Mouse (Mus musculus): ENCODE measurements around the gene Ppp1r12b. TPM values are rescaled to one million over a fixed set of nuclear protein-coding genes. Genes with fewer than 3 reads are reported as not detected.

Ppp1r12b gene
- total and polyA plus RNA-seq, 3 experiments = 4.7 to 7.8 TPM; not detected in 1

- Histone ChIP-seq H3K27me3 (ENCODE audit: control insufficient read depth in 1 of 2, insufficient read depth in 2 of 2, low read length in 2 of 2) (no peaks in the 10 kb centered on the region), H3K4me1 (ENCODE audit: control insufficient read depth in 1 of 2, insufficient read depth in 2 of 2, low read length in 2 of 2) (peaks cover 0 to 7% of the 10 kb centered on the region in 2 experiments; a peak in 2 of 4 replicates), H3K9ac (ENCODE audit: control insufficient read depth, low read depth, low read length, poor library complexity, severe bottlenecking) (no peak overlapping the region), H3K9me3 (replicated peaks; ENCODE audit: insufficient read depth, low read length) (no peaks in the 10 kb centered on the region), H3K4me3 (ENCODE audit: control insufficient read depth in 1 of 2, insufficient read depth in 1 of 2, low read depth in 2 of 2, low read length in 2 of 2) (no peak overlapping the region), H3K36me3 (ENCODE audit: control insufficient read depth in 1 of 2, insufficient read depth in 2 of 2, low read length in 2 of 2) (no peaks in the 10 kb centered on the region; a peak in 1 of 4 replicates), H3K27ac (ENCODE audit: control insufficient read depth, low read depth, low read length) (no peak overlapping the region), H3K79me2 (ENCODE audit: control insufficient read depth, insufficient read depth, low read length, poor library complexity) (no peaks in the 10 kb centered on the region)
- peak; percentile 27 for DNase-seq (ENCODE audit: low read depth, low spot score)
- TF ChIP-seq POLR2AphosphoS5 (IDR thresholded peaks at IDR 0.05; ENCODE audit: borderline replicate concordance, low read depth, low read length) (no peak), MAX (IDR thresholded peaks at IDR 0.05; ENCODE audit: low read length) (no peak), TBP (IDR thresholded peaks at IDR 0.05; ENCODE audit: low read depth, low read length) (no peak), USF2 (IDR thresholded peaks at IDR 0.05; ENCODE audit: borderline replicate concordance in 1 of 2, insufficient read depth in 1 of 2, low read depth in 1 of 2, low read length in 2 of 2) (no peak), TAL1 (IDR thresholded peaks at IDR 0.05; ENCODE audit: low read length) (no peak), CHD2 (IDR thresholded peaks at IDR 0.05; ENCODE audit: low read length) (no peak), HCFC1 (IDR thresholded peaks at IDR 0.05; ENCODE audit: low read depth, low read length) (no peak), POLR2AphosphoS2 (IDR thresholded peaks at IDR 0.05; ENCODE audit: low read length) (no peak), MXI1 (IDR thresholded peaks at IDR 0.05; ENCODE audit: low read depth, low read length) (no peak), ZNF384 (IDR thresholded peaks at IDR 0.05; ENCODE audit: low read depth, low read length) (no peak), RAD21 (IDR thresholded peaks at IDR 0.05; ENCODE audit: low read depth, low read length) (no peak), JUND (IDR thresholded peaks at IDR 0.05; ENCODE audit: low read depth, low read length) (no peak), MAZ (IDR thresholded peaks at IDR 0.05; ENCODE audit: low read depth, low read length) (no peak), MAFK (IDR thresholded peaks at IDR 0.05; ENCODE audit: borderline replicate concordance, low read depth, low read length) (no peak), GATA1 (IDR thresholded peaks at IDR 0.05; ENCODE audit: low read depth, low read length) (no peak), NELFE (IDR thresholded peaks at IDR 0.05; ENCODE audit: low read depth, low read length) (no peak)
Observed at GRCm38 (mm10) chr1:134771353-134771752, 184.4 kb downstream of the Ppp1r12b start.

GRCm38 (mm10) chr1:134770312-134770711 lies 185.4 kb downstream of the Ppp1r12b start:
- no peak for TF ChIP-seq KAT2A (conservative IDR thresholded peaks at IDR 0.05; ENCODE audit: low read depth, low read length)
- TF ChIP-seq GATA1 (IDR thresholded peaks at IDR 0.05; ENCODE audit: low read depth, low read length) = no peak
- TF ChIP-seq MYB (IDR thresholded peaks at IDR 0.05; ENCODE audit: low read depth, low read length) = no peak
- TF ChIP-seq SMC3 (IDR thresholded peaks at IDR 0.05; ENCODE audit: low read depth, low read length) = no peak
- no peak for TF ChIP-seq USF2 (IDR thresholded peaks at IDR 0.05; ENCODE audit: borderline replicate concordance in 1 of 2, insufficient read depth in 1 of 2, low read depth in 1 of 2, low read length in 2 of 2)
- no peak for TF ChIP-seq GABPA (IDR thresholded peaks at IDR 0.05; ENCODE audit: low read depth, low read length)
- no peak for TF ChIP-seq POLR2AphosphoS2 (IDR thresholded peaks at IDR 0.05; ENCODE audit: low read length)
- no peak for TF ChIP-seq POLR2AphosphoS5 (IDR thresholded peaks at IDR 0.05; ENCODE audit: borderline replicate concordance, low read depth, low read length)
- TF ChIP-seq ZC3H11A (IDR thresholded peaks at IDR 0.05; ENCODE audit: low read depth, low read length) = no peak
- no peak for TF ChIP-seq RCOR1 (IDR thresholded peaks at IDR 0.05; ENCODE audit: low read depth, low read length)
- no peak for TF ChIP-seq HCFC1 (IDR thresholded peaks at IDR 0.05; ENCODE audit: low read depth, low read length)
- TF ChIP-seq ELF1 (IDR thresholded peaks at IDR 0.05; ENCODE audit: low read depth, low read length) = no peak
- no peak for TF ChIP-seq USF1 (IDR thresholded peaks at IDR 0.05; ENCODE audit: low read depth, low read length)
- Histone ChIP-seq H3K4me1 (ENCODE audit: control insufficient read depth in 1 of 2, insufficient read depth in 2 of 2, low read length in 2 of 2) (peaks cover 0 to 7% of the 10 kb centered on the region in 2 experiments; a peak in 2 of 4 replicates), H3K9me3 (replicated peaks; ENCODE audit: insufficient read depth, low read length) (no peaks in the 10 kb centered on the region), H3K36me3 (ENCODE audit: control insufficient read depth in 1 of 2, insufficient read depth in 2 of 2, low read length in 2 of 2) (no peaks in the 10 kb centered on the region; a peak in 1 of 4 replicates), H3K79me2 (ENCODE audit: control insufficient read depth, insufficient read depth, low read length, poor library complexity) (no peaks in the 10 kb centered on the region), H3K9ac (ENCODE audit: control insufficient read depth, low read depth, low read length, poor library complexity, severe bottlenecking) (no peak overlapping the region), H3K27ac (ENCODE audit: control insufficient read depth, low read depth, low read length) (no peak overlapping the region), H3K4me3 (ENCODE audit: control insufficient read depth in 1 of 2, insufficient read depth in 1 of 2, low read depth in 2 of 2, low read length in 2 of 2) (no peak overlapping the region), H3K27me3 (ENCODE audit: control insufficient read depth in 1 of 2, insufficient read depth in 2 of 2, low read length in 2 of 2) (no peaks in the 10 kb centered on the region)
- DNase-seq (ENCODE audit: low read depth, low spot score) = no peak

Measured in MEL (cell line).